Mouse (Mus musculus): ENCODE data around the gene Hmbs. TPM values are rescaled to one million over a fixed set of nuclear protein-coding genes. Genes with fewer than 3 reads are reported as not detected.

Hmbs gene
- total and polyA plus RNA-seq, 3 experiments = 65.1 to 74.0 (median 73.7) TPM

- TF ChIP-seq SIN3A (IDR thresholded peaks at IDR 0.05; ENCODE audit: low read length) (peak; percentile 53; the same call in 1 of the 2 replicates), ZNF384 (IDR thresholded peaks at IDR 0.05; ENCODE audit: low read depth, low read length) (peak; percentile 79), MAX (IDR thresholded peaks at IDR 0.05; ENCODE audit: low read length) (no peak), NELFE (IDR thresholded peaks at IDR 0.05; ENCODE audit: low read depth, low read length) (no peak), POLR2A (IDR thresholded peaks at IDR 0.05; ENCODE audit: low read depth, low read length) (no peak; the same call in 1 of the 2 replicates), ETS1 (conservative IDR thresholded peaks at IDR 0.05; ENCODE audit: low read depth, low read length) (no peak), TCF12 (IDR thresholded peaks at IDR 0.05; ENCODE audit: low read depth, low read length) (no peak), MYC (IDR thresholded peaks at IDR 0.05; ENCODE audit: low read depth, low read length) (peak; percentile 47; the same call in 1 of the 2 replicates), PAX5 (IDR thresholded peaks at IDR 0.05; ENCODE audit: low read length) (no peak), CHD1 (IDR thresholded peaks at IDR 0.05; ENCODE audit: low read depth, low read length) (no peak; the same call in 1 of the 2 replicates), USF1 (IDR thresholded peaks at IDR 0.05; ENCODE audit: low read depth, low read length) (no peak), MEF2A (IDR thresholded peaks at IDR 0.05; ENCODE audit: borderline replicate concordance, low read depth, low read length) (no peak), ZMIZ1 (IDR thresholded peaks at IDR 0.05; ENCODE audit: low read depth, low read length) (no peak), NRF1 (IDR thresholded peaks at IDR 0.05; ENCODE audit: low read depth, low read length) (no peak), USF2 (conservative IDR thresholded peaks at IDR 0.05; ENCODE audit: low read depth, low read length) (0 out of 2 replicates have a peak, but pooled peaks have one; percentile 2), CTCF (conservative IDR thresholded peaks at IDR 0.05 in 1 of 2, IDR thresholded peaks at IDR 0.05 in 1 of 2; ENCODE audit: low read depth in 2 of 2, low read length in 2 of 2) (no peak), BHLHE40 (IDR thresholded peaks at IDR 0.05; ENCODE audit: low read depth, low read length) (no peak)
These were observed 8.0 kb downstream of the Hmbs start (continued) for GRCm38 (mm10) chr9:44336093-44336406.

- in situ Hi-C loops (cut with MboI; ENCODE audit: low pct_ligation_motif_present, low pct_unique_long_range_greater_than_20kb, low sequenced_read_pairs) (no loop called here), dilution Hi-C loops (cut with MboI; ENCODE audit: extremely low pct_ligation_motif_present, extremely low pct_unique_long_range_greater_than_20kb, low sequenced_read_pairs) (no loop called here)
- Histone ChIP-seq H3K36me3 (replicated peaks in 1 of 2; ENCODE audit: control insufficient read depth in 1 of 2, insufficient read depth in 1 of 2, low read length in 1 of 2) (peaks cover 51 to 63% of the 10 kb centered on the region in 2 experiments), H3K4me2 (ENCODE audit: insufficient read depth, low read depth, poor library complexity, severe bottlenecking) (peak overlapping the region; percentile 76), H3K4me1 (ENCODE audit: control insufficient read depth in 1 of 2, insufficient read depth in 2 of 2) (peaks cover 10 to 35% of the 10 kb centered on the region in 2 experiments; a peak in 2 of 4 replicates), H3K9me3 (replicated peaks; ENCODE audit: low read length) (peaks cover 2% of the 10 kb centered on the region), H3K9ac (ENCODE audit: insufficient read depth, low read depth) (peak overlapping the region; percentile 96), H3K4me3 (replicated peaks in 1 of 3; ENCODE audit: low read depth in 2 of 3, low read length in 2 of 3, poor library complexity in 1 of 3) (peak overlapping the region; percentile 70 to 98 (median 87)), H3K27me3 (replicated peaks) (no peaks in the 10 kb centered on the region), H3K79me2 (replicated peaks; ENCODE audit: control insufficient read depth, extremely low read depth, insufficient read depth, poor library complexity, severe bottlenecking) (peaks cover 31% of the 10 kb centered on the region), H3K27ac (ENCODE audit: insufficient read depth, low read depth) (peak overlapping the region; percentile 92)
- DNase-seq (ENCODE audit: extremely low read depth) = peak; percentile 46
- TF ChIP-seq JUN (IDR thresholded peaks at IDR 0.05; ENCODE audit: insufficient read depth, low read depth, low read length) (no peak), RAD21 (IDR thresholded peaks at IDR 0.05; ENCODE audit: low read depth, low read length) (no peak), ZKSCAN1 (IDR thresholded peaks at IDR 0.05; ENCODE audit: borderline replicate concordance, low read depth, low read length) (no peak), POLR2A (IDR thresholded peaks at IDR 0.05; ENCODE audit: low read depth, low read length) (peak; percentile 70), EP300 (IDR thresholded peaks at IDR 0.05; ENCODE audit: low read length) (0 out of 2 replicates have a peak, but pooled peaks have one; percentile 23), POLR2AphosphoS2 (IDR thresholded peaks at IDR 0.05; ENCODE audit: low read depth, low read length) (0 out of 2 replicates have a peak, but pooled peaks have one; percentile 85), ELF1 (IDR thresholded peaks at IDR 0.05; ENCODE audit: low read depth, low read length) (no peak), CHD2 (IDR thresholded peaks at IDR 0.05; ENCODE audit: low read length) (peak; percentile 73), MAX (IDR thresholded peaks at IDR 0.05; ENCODE audit: low read length) (0 out of 2 replicates have a peak, but pooled peaks have one; percentile 50), SIN3A (IDR thresholded peaks at IDR 0.05; ENCODE audit: low read length) (peak; percentile 76), RCOR1 (conservative IDR thresholded peaks at IDR 0.05; ENCODE audit: low read depth, low read length) (no peak; the same call in 1 of the 2 replicates), ZNF384 (IDR thresholded peaks at IDR 0.05; ENCODE audit: low read depth, low read length) (no peak), ZMIZ1 (IDR thresholded peaks at IDR 0.05; ENCODE audit: low read depth, low read length) (peak; percentile 69), GABPA (IDR thresholded peaks at IDR 0.05; ENCODE audit: insufficient replicate concordance, low read depth, low read length) (no peak), TBP (conservative IDR thresholded peaks at IDR 0.05; ENCODE audit: low read depth, low read length) (0 out of 2 replicates have a peak, but pooled peaks have one; percentile 3), UBTF (IDR thresholded peaks at IDR 0.05; ENCODE audit: low read depth, low read length) (peak; percentile 46; the same call in 1 of the 2 replicates)
These were observed 8.5 kb downstream of the Hmbs start for GRCm38 (mm10) chr9:44335331-44336092.

Measured in CH12.LX (cell line).